Mouse (Mus musculus) CD4-positive, CD25-positive, alpha-beta regulatory T cell, adult 2 months (primary cell): ENCODE results near the gene Cav3.
A peak's percentile ranks its signal among the peaks of the same experiment; 100 is the strongest.

Experiments
- DNase-seq: peaks from one replicate; pipeline ENCODE4 v3.0.0-alpha.2; 2012; ENCODE audit warnings: low read depth, low spot score

Gene Cav3

DNA sequence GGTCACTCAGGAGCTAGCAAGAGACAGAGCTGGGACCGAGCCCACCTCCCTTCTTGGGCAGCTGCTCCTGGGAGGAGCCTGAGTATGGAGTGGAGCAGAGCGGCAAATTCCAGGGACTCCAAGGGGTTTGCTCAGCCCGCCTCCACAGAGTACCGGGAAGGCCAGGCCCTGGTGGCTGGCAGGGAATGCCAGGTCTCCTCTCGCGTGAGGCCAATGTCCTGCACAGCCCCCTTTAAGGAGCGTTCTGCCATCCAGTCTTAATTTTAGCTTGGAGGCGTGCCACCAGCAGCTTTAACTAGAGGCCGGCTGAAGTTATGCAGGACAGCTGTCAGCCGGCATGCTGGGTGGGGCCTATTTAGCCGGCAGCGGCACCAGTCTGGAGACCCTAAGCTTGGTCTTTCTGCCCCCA, at the start of gene Cav3:
Gene Cav3, plus strand, starts transcription at position 165 of the 409 bp plus-strand sequence.
- DNase-seq = no peak

- no peak for DNase-seq
Measured at GRCm38 (mm10) chr6:112419333-112419732, 40.0 kb upstream of the Cav3 start.

DNA sequence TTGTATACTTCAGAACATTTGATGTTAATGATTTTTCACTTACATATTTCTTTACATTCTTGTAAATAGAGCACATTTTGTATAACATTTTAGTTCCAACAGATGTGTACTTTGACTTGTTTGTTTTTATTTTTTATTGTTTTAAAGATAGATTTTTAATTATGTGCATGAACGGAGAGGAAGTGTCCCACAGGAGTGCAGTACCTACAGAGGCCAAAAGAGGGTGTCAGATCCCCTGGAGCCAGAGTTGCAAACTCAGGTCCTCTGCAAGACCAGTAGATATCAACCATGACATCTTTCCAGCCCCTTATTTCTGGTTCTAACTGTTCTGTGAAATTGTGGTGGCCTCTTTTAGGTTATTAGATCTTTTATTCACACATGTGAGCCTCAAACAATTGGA, 38.4 kb upstream of the Cav3 start:
- DNase-seq = no peak

DNA sequence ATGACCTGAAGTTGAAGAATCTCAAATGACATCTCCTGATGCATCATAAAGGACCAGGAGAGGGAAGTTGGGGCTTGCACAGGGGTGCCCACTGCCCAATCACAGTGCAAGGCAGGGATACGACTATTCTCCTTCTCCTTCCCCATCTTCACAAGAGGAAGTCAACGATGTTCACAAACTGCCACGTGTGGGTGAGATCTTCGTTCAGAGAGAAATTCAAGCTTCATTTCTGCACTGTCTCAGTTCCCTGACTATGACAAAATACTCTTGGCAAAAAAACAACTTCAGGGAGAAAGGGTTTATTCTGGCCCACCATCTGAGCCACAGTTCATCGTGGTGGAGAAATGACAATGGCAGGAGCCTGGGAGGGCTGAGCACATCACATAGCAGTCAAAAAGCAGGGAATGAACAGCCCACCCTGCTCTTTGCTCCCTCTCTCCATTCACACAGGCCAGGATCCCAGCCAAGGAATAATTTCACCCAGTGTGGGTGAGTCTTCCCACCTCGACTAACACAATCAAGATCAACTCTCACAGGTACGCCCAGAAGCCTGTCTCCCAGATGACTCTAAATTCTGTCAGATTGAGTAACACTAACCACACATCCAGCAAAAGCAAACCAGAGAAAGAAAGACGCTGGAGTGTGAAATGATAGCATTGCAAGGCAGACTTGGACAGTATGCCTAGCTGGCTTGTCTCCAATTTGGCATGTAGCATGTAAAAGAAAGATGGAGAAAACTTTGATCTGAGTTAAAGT, 35.4 kb upstream of the Cav3 start:
- no peak for DNase-seq

- DNase-seq = no peak
Measured at GRCm38 (mm10) chr6:112426018-112426732, 33.1 kb upstream of the Cav3 start.

DNA sequence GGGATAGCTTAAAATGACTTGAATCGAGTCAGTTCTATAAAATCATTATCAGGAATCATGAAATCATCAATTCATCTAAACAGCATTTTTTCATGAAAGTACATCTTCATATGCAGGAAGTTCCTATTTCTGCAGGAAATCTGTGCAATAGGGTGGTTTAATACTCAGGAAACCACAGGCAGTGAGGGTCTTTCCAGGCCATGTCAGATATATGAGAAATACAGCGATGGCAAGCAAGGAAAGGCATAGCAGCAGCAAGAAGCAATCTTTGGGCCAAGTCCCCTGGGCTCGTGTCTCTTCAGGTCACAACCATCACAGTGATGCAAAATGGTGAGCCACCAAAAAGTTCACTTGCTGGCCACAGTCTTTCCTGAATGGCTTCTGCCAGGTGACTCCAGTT, 13.6 kb upstream of the Cav3 start:
- no peak for DNase-seq

GRCm38 (mm10) chr6:112461459-112461858, 2.2 kb downstream of the Cav3 start:
- DNase-seq = no peak

DNA sequence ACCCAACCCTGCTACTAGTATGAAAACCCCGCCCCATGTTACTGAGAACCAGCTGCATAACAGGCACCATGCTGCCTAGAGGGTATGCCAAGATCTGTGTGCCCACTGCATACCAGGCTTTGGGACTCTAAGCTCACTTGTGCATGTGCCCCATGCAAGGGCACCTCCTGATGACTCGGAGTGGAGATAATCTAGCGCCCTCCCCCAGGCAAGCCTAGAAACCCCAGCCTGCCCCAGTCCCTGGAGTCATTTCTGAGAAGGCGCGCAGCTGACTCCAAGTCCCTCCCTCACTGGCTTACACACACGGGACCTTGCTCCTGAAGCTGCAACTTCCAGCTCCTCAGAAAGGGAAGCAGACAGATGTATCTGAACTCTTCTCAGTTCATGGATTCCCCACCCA, 4.0 kb downstream of the Cav3 start:
- DNase-seq = no peak

- no peak for DNase-seq
Measured at GRCm38 (mm10) chr6:112465441-112465840, 6.1 kb downstream of the Cav3 start.

- no peak for DNase-seq
Measured at GRCm38 (mm10) chr6:112466001-112466400, 6.7 kb downstream of the Cav3 start.

- no peak for DNase-seq
Measured at GRCm38 (mm10) chr6:112471644-112472043, 12.3 kb downstream of the Cav3 start.

DNA sequence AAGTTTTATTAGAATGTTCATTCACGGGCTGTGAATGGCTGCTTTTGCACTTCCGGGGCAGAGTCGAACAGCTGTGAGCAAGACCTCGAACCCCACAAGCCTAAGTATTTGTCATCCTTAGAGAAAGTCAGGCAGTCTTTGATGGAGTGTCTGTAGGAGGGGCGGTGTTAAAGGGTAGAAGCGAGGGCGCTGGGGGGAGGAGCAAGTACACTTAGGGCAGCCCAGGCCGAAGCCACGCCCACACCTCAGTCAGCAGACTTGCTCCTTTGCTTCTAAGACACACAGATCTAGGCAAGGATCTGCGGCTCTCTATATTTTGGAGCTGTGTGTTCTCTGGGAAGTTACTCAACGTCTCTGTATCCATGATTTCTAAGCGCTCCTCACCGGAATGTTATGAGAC, 20.6 kb downstream of the Cav3 start:
- no peak for DNase-seq

DNA sequence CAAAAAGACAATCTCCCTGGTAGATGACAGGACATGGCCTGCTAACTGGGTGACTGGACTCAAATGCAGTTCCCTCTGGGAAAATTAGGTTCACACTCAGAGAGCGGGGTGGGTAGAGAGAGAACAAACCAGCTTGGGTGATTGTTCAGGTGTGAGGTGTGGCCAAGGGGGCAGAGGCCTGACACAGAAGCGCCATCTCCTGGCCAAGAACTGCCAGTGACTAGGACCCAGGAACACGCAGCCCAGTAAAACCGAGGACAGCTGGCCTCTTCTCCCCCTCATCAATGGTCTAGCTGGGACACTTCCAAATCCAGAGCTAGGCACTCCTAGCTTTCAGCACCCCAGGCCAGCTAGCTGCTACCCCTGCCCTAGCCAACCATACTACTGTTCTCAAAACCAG, 25.0 kb downstream of the Cav3 start:
- DNase-seq = no peak

- no peak for DNase-seq
Measured at GRCm38 (mm10) chr6:112487993-112488392, 28.7 kb downstream of the Cav3 start.

DNA sequence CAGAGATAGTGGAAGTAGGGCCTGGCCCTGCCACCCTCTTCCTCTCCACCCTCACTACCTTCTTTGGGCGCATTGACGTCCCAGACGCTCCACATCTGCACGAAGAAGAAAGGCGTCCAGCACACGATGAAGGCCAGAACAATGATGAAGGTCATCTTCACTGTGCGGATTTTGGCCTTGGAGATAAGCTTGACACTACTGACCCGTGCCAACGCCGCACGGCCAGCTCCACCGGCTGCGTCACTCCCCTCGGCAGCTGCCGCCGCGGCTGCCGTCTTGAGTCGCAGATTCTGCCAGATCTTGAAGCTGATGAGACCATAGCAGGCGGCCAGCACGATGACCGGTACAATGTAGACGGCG, 29.5 kb downstream of the Cav3 start:
- DNase-seq = no peak

- DNase-seq = no peak
Measured at GRCm38 (mm10) chr6:112489181-112489909, 30.0 kb downstream of the Cav3 start.

GRCm38 (mm10) chr6:112489910-112490559, 30.7 kb downstream of the Cav3 start, which contains the start of gene Oxtr:
Gene Oxtr (minus strand): TSS chr6:112489943.
- no peak for DNase-seq

DNA sequence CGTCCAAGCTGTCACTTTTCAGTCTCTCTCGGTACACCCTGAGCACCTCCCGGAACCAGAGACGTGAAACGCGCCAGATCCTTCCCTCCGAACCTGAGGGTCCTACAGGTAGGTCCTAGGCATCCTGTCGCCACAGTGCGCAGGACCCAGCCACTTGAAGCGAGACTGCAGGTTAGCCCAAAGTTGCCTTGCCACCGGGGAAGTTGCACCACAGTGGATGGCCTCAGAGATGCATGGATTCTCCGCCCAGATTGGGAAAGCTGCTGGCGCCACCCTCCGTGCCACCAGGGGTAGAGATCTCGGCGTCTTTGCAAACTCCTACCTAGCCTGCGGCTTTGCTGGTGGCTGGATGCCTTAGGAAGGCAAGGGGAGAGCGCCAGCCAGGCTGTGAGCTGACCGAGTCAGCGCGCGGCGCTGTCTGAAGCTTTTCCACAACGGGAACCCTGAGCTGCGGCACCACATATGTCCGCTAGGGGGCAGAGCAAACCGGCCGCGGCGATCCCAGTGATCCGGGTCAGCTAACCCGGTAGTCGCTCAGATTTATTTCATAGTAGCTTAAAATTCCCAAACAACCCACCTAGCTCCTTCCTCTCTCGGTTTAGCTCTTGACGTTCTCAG, 31.4 kb downstream of the Cav3 start:
- DNase-seq = peak; percentile 54

DNA sequence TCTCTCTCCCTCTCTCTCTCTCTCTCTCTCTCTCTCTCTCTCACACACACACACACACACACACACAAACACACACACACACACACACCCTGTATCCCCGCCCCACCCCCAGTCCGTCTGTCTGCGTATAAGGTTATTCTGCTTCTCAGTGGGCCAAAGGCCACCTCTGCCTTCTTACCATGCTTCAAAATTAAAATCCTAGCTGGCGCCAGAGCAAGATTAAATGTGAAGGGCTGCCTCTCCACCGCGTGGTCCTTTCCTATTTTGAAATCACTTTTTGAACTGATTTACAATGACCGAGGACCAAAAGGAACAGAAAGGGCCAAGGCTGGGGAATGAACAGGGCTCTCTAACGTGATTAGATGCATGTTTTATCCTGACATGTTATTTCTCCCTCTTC, 32.2 kb downstream of the Cav3 start:
- DNase-seq = no peak

DNA sequence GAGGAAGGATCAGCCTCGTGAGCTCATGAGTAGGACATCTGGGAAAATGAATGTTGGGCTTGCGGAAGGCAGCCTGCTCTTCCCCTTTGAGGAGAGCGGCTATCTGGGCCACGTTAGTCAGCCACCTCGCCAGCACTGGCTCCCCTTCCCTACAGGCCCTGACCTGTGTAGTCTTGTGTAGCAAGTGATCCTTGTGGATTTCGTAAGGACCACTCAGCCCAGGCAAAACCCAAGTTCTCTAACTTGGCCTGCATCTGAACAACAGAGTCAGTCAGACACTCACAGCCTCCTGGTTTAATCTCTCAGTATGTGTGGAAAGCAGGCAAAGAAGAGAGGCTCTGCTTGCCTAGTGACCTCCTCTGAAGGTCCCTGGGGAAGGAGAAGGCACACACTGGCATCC, 33.4 kb downstream of the Cav3 start:
- no peak for DNase-seq

DNA sequence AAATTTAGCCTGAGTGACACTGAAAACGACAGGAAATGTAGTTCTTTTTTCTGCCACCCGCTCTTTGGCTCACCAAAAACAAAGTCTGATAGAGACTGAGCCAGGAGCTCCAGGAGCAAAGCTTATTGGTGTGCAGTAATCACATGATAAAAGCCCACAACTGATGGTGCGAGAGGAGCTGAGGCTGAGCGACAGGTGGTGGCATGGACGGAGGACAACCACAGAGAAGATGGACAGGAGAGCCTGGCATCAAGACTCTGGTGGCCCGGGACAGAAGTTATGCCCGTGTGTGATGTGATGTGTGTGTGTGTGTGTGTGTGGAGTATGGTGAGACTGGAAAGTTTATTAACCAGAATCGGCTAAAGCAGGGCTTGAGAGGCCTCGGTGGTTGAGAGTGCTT, 34.1 kb downstream of the Cav3 start:
- DNase-seq = no peak
